Comparison of ENCODE assay signal across 8 mouse cellular contexts in the genomic region with DNA sequence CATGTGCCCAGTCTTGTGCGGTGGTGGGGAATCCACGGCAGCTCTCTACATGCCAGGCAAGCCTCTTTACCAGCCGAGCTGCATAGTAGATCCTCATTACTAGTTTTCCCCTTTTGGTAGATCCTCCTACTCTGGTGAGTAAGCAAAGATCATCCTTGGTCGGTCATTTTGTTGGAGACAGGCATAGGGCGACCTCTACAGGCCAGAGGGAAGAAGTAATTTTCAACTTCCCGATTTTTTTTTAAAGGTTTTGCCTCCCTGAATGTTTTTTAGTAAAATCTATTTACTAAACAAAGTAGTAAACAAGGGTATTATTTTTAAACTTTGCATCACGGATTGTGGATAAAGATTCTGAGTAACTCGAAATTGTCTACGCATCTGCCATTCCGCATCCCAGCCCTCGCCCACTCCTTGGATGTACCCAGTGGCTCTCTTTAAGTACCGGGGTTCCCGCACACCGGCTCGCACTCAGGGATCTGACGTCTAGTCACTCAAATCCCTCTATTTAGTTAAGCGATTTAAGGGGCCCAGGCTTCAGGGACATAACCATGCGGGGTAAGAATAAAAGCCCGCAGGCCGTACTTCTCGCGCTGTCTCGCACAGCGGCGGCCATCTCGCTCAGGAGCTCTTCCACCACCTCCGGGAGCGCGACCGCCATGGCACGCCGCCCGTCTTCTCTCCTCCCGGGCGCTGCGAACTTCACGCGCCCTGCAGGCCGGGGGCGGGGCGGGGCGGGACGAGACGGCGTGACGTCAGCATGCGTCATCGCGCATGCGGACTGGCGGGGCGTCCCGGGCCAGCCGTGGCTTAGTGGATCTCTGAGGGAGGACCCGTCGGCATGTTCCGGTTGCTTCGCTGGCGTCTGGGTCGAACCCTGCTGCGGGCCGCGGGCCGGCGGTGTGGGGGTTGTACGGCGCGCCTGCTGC. TPM values are rescaled to one million over a fixed set of nuclear protein-coding genes. Genes with fewer than 3 reads are reported as not detected.
DNase-seq lines count a peak whose midpoint lies in the region; ATAC-seq lines count a peak whose summit lies in the region.

A gene (minus strand): TSS at position 701 of the 926 bp plus-strand sequence.
A gene (plus strand): TSS at position 799 of the 926 bp plus-strand sequence.

- WGBS in hindbrain, embryonic 15.5 days = under 1% methylated on average over 55 of the region's 68 CpGs

- DNase-seq in T-cell, adult 2 months (ENCODE audit: low spot score) = peak; percentile 89
- DNase-seq in cerebellum, postnatal 36 days = peak; percentile 92 to 93
- peak; percentile 91 to 93 for DNase-seq in frontal cortex, postnatal 36 days (ENCODE audit: low spot score in 2 of 2)
- DNase-seq in left cerebral cortex, adult 11 months (ENCODE audit: low spot score) = peak; percentile 83
- peak; percentile 94 to 95 for DNase-seq in lung, postnatal 4 days
- peak; percentile 93 for DNase-seq in retina, postnatal 7 days (ENCODE audit: low read depth, low spot score)
- DNase-seq in urinary bladder, adult 2 months (ENCODE audit: low spot score) = peak; percentile 96

- H3K4me3 ChIP-seq in hindbrain, embryonic 15.5 days = peak within 1 kb of the TSS; percentile 71

- H3K4me1 ChIP-seq in hindbrain, embryonic 15.5 days (replicated peaks) = peaks cover 10% of the 10 kb centered on the region

- no peaks in the 10 kb centered on the region for H3K9me3 ChIP-seq in hindbrain, embryonic 15.5 days

- peak within 1 kb of the TSS; percentile 66 for H3K4me2 ChIP-seq in hindbrain, embryonic 15.5 days

- no peaks in the 10 kb centered on the region for H3K27me3 ChIP-seq in hindbrain, embryonic 15.5 days

- peak within 1 kb of the TSS; percentile 72 for H3K9ac ChIP-seq in hindbrain, embryonic 15.5 days

- peak within 1 kb of the TSS; percentile 85 for H3K27ac ChIP-seq in hindbrain, embryonic 15.5 days (replicated peaks)

- peaks cover 21% of the 10 kb centered on the region for H3K36me3 ChIP-seq in hindbrain, embryonic 15.5 days

- peak; percentile 97 for ATAC-seq in hindbrain, embryonic 15.5 days (ENCODE audit: low FRiP score, low read depth)

RNA-seq across cellular contexts. Expression of the first gene that starts in this region (rescaled TPM):
- polyA plus RNA-seq in hindbrain, embryonic 15.5 days (2015; fragmentation: Nextera tagmentation; extraction: Ambion mirVana) = 14.1 and 15.3 TPM in 2 replicates
- 20.0 and 22.4 TPM in 2 replicates for polyA plus RNA-seq in urinary bladder, adult 2 months (2012; rRNA removed)

RNA-seq across cellular contexts. Expression of the second gene that starts in this region (rescaled TPM):
- 42.2 and 48.2 TPM in 2 replicates for polyA plus RNA-seq in hindbrain, embryonic 15.5 days (2015; fragmentation: Nextera tagmentation; extraction: Ambion mirVana)
- 17.3 and 19.1 TPM in 2 replicates for polyA plus RNA-seq in urinary bladder, adult 2 months (2012; rRNA removed)

Comparison
In these comparisons a context has a peak if more than half of its experiments do, and no peak if none do; other contexts are left out.
1. Peak in every context shown above with its lines: DNase-seq, ATAC-seq, H3K4me3 ChIP-seq and H3K27ac ChIP-seq.